Mouse (Mus musculus) heart, postnatal 0 days (tissue): ENCODE results near the gene Patj.

Experiments used
- CTCF ChIP-seq: IDR thresholded peaks from 2 replicates; pipeline ENCODE4 v1.5.1; 2016; ENCODE audit warnings: antibody characterized with exemption, control low read depth, low read depth
- EP300 ChIP-seq: IDR thresholded peaks from 2 replicates; pipeline ENCODE4 v1.6.1; 2016; ENCODE audit warnings: antibody characterized with exemption, low read depth

- TF ChIP-seq CTCF = no peak
- no peak for TF ChIP-seq EP300
These were observed 294.4 kb downstream of the Patj start for GRCm38 (mm10) chr4:98689988-98690387.
